Mouse (Mus musculus): Measurements from ENCODE around the gene Nxf3.

Gene Nxf3

DNA sequence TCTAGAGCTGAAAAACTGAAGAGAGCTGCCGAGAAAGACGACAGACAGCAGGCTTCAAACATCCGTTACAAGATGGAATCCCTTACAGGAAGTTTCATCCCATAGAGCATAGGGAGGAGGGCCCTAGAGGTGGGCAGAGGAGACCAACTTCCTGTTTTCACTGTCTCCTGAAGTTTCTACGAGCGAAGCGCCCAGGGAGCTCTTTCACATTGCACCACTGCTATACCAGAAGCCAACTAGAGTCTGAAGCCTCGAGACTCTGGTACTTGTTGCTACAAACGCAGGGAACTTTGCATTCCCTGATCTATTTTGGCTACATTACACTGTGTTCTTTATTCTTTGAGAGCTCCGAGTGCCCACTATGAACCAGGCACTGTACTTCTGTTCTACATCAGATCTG is at the start of gene Nxf3:
Nxf3 (minus strand) TSS at position 101 of the 400 bp plus-strand sequence.
- DNase-seq = no peak

- peak; percentile 64 for DNase-seq
Observed at GRCm38 (mm10) chrX:136127744-136128064, 42.6 kb upstream of the Nxf3 start.

- DNase-seq = no peak
Observed at GRCm38 (mm10) chrX:136127038-136127743, 42.1 kb upstream of the Nxf3 start.

GRCm38 (mm10) chrX:136115419-136115961 is 30.4 kb upstream of the Nxf3 start:
- DNase-seq = peak; percentile 67

- no peak for DNase-seq
Observed at GRCm38 (mm10) chrX:136115015-136115414, 30.0 kb upstream of the Nxf3 start.

DNA sequence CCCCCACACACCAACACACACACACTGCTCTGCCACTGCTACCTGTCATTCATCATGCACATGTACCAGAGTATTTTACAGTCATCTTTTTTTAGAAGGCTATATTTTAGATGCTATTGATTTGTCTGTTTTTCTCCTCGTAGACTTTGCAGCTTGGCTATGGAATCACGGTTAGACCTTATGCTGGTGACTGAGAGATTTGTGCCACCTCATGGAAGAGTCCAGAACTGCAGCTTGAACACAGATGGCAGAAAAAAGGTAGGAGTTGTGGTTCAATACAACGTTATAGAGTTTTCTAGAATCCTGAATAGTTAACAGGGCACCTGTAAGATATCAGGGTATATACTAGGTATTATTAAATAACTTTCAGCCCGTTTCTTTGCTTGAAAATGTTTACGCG is 22.9 kb upstream of the Nxf3 start:
- DNase-seq = peak; percentile 60

DNA sequence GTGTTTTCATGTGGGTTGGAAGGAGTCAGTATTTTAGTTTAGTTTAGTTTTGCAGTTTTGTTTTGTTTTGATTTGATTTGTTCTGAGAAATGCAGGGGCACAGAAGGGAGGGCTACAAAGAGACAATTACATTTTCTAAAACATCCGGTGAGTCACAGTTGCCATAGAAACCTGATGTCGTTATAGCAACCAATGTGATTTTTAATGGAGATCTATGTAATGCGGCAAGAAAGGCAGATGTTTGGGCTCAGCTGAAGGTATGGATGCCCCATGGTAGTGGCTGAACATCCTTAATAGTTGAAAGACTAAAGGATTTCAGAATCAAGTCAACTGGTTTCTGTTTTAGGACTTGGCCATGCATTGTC is 19.7 kb upstream of the Nxf3 start:
- DNase-seq = no peak

DNA sequence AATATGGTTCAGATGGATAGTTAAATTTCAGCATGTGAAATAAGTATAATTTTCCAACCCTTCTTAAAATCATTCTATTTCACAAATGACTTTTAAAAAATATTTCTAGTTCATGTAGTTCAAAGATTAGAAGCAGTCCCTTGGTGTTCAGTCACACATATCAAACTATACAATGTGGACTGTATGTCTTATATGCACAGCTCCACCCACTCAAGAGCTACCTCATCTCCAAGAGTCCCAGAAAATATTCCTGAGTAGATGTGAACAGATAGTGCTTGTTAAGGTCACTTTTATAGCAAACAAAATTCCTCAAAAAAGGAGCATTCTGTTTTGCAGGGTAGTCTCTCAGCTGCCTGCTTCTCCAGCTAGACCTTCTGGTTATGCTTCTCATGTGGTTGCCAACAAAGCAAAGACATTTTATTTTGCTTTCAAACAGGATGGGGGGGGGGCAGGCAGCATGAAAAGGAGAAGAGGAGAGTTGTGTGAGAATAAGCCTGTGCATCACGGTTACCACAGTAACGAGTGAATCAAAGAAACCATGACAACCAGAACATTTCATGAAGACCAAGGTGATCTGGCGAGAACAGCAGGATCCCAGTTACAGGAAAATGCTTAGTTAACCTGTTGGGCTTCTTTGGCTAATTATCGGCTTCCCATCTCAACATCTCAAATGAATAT is 19.1 kb upstream of the Nxf3 start:
- DNase-seq = peak; percentile 25

GRCm38 (mm10) chrX:136094421-136094820 is 9.4 kb upstream of the Nxf3 start:
- no peak for DNase-seq

- no peak for DNase-seq
Observed at GRCm38 (mm10) chrX:136092497-136093279, 7.6 kb upstream of the Nxf3 start.

- peak; percentile 25 for DNase-seq
Observed at GRCm38 (mm10) chrX:136068020-136068419, 17.0 kb downstream of the Nxf3 start, which contains the start of gene Bex2. Gene Bex2 (minus strand): TSS chrX:136068236.

DNA sequence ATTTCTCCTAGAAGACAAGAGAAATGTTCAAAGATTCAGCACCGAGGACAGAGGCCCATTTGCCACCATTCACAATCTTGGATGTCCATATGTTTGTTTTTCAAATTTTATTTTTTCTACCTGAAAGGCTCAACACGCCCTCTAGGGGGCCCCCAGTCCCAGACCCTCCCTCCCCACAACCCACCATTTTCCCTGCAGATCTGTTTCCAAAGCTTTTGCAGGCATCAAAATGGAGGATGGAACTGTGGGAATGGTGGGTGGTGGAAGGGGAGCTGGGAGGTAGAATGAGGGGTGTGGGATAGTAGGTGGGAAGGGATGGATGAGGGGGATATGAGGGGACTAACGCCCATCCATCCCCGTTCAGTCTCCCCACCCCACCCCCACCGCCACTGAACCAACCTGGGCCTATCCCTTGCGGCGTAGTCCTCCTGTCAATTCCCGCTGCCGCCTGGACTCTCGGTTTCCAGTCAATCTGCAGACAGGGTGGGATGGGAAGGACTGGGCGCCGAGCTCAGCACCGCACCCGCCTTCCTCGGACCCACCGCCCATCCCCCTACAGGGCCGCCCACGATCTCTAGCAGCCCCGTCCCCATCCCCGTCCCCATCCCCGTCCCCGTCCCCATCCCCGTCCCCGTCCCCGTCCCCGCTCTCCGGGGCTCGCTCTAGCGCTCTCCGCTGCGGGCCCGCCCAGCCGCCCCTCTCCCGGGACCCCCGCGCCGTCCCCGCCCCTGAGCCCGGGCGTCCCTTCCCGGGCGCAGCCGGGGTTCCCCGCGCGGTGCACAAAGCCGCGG is 17.7 kb downstream of the Nxf3 start:
- peak; percentile 44 for DNase-seq

DNA sequence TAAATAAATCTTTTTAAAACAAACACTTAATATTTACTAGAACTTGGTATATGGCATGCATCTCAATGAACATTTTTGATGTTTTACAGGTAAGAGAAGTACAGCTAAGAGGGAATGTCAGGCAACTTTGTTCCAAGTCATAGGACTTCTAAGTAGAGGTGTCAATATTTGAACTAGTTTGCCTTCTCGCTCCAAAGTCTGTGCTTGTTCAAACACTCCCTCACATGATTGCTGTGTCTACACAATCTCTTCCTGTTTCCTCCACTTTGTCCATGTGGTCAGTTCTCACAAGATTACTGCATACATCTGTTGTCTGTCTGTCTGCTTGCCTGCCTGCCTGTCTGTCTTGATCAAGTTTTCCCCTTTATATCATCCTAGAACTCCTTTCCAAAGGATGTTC is 24.4 kb downstream of the Nxf3 start:
- no peak for DNase-seq

DNA sequence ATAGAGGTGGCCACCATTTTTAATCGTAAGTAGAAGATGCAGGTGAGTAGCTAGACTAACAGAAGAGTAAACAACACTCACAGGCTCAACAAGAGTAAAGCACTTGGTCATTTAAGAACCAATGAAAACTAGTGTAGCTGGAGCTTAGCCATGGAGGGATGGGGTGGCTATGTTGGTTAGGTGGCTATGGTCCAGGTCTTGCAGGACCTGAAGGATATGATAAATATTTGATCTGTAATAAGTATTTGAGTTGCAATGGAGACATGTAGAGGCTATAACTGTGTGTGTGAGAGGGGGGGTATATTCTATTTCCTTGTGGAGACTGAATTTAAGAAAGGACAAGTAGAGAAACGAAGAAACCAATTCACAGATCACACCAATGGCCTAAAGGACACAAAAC is 33.8 kb downstream of the Nxf3 start:
- no peak for DNase-seq

DNA sequence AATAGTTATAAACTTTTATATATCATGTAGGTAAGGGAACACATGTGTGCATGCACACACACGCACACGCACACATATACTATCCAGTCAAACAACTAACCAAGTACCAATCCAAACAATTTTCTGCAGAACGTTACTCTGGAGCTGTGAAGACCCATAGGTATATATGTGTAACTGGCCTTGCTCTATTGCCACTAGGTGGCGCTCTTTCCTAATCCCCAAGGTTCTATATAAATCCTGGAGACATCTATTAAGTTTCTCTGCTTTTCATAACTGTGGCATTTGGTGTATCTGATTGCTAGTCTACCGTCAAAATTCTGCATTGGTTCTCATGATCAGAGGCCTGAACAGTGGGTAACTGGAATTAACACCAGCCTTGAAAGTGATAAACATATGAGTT is 37.5 kb downstream of the Nxf3 start:
- peak; percentile 66 for DNase-seq

DNA sequence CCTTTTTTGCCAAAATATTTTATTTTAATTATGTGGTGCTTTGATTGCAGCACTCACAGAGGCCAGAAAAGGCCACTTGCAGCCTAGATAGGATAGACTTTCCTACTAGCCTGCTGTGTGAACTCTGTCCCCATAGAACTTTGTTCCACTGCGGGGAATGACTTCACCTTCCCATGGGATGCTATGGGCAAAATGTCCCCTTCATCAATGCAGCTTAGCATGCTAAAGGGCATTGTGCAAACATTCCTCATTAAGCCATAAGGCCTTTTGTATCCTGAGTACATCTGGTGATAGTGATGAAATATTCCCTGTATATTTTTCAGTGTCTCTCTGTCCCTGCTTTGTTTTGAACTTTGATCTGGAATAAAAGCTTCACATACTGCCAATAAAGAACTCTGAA is 41.3 kb downstream of the Nxf3 start:
- no peak for DNase-seq

- DNase-seq = peak; percentile 18
Observed at GRCm38 (mm10) chrX:136032799-136033763, 52.0 kb downstream of the Nxf3 start, which contains the start of gene Arxes1. Gene Arxes1 (plus strand): TSS chrX:136033367.

- DNase-seq = no peak
Observed at GRCm38 (mm10) chrX:136030331-136030730, 54.7 kb downstream of the Nxf3 start.
